Mouse (Mus musculus): Measurements from ENCODE around the gene Fuk. TPM values are rescaled to one million over a fixed set of nuclear protein-coding genes. Genes with fewer than 3 reads are reported as not detected.
"Not testable (repeated sequence)": the region's sequence is repeated elsewhere in the genome, so short reads cannot be mapped to it uniquely, and the experiment has no call there.

The Fuk gene
- polyA plus RNA-seq, 1 experiment from 2014 or later = 9.0 TPM

GRCm38 (mm10) chr8:110911576-110912570 is 9.6 kb upstream of the Fuk start:
- Histone ChIP-seq H3K9me3 (ENCODE audit: control insufficient read depth, low read depth, low read length) (no peaks in the 10 kb centered on the region), H3K9ac (replicated peaks; ENCODE audit: low read depth, low read length) (no peak overlapping the region), H3K27ac (ENCODE audit: low read length) (no peak overlapping the region), H3K4me1 (ENCODE audit: control insufficient read depth, insufficient read depth, low read length) (no peaks in the 10 kb centered on the region), H3K4me2 (replicated peaks; ENCODE audit: low read depth, low read length) (no peak overlapping the region), H3K36me3 (ENCODE audit: control insufficient read depth, insufficient read depth, low read length) (no peaks in the 10 kb centered on the region), H3K4me3 (ENCODE audit: low read depth, low read length) (no peak overlapping the region), H3K27me3 (ENCODE audit: control insufficient read depth, insufficient read depth, low read length) (no peaks in the 10 kb centered on the region)
- no peak for ATAC-seq (ENCODE audit: insufficient number of reproducible peaks, insufficient read depth, low FRiP score, low read depth)
- WGBS = 82% methylated on average over 15 of the region's 15 CpGs

GRCm38 (mm10) chr8:110909850-110910249 is 7.6 kb upstream of the Fuk start:
- H3K4me1 ChIP-seq (ENCODE audit: control insufficient read depth, insufficient read depth, low read length); H3K27ac ChIP-seq (ENCODE audit: low read length); ATAC-seq (ENCODE audit: insufficient number of reproducible peaks, insufficient read depth, low FRiP score, low read depth); H3K36me3 ChIP-seq (ENCODE audit: control insufficient read depth, insufficient read depth, low read length); H3K27me3 ChIP-seq (ENCODE audit: control insufficient read depth, insufficient read depth, low read length); H3K4me2 ChIP-seq (replicated peaks; ENCODE audit: low read depth, low read length); H3K9ac ChIP-seq (replicated peaks; ENCODE audit: low read depth, low read length); H3K9me3 ChIP-seq (ENCODE audit: control insufficient read depth, low read depth, low read length); H3K4me3 ChIP-seq (ENCODE audit: low read depth, low read length): not testable (repeated sequence)

- no peak for ATAC-seq (ENCODE audit: insufficient number of reproducible peaks, insufficient read depth, low FRiP score, low read depth)
- no peaks in the 10 kb centered on the region for H3K4me1 ChIP-seq (ENCODE audit: control insufficient read depth, insufficient read depth, low read length)
- H3K9ac ChIP-seq (replicated peaks; ENCODE audit: low read depth, low read length) = no peak overlapping the region
- no peaks in the 10 kb centered on the region for H3K9me3 ChIP-seq (ENCODE audit: control insufficient read depth, low read depth, low read length)
- H3K27ac ChIP-seq (ENCODE audit: low read length) = no peak overlapping the region
- no peaks in the 10 kb centered on the region for H3K27me3 ChIP-seq (ENCODE audit: control insufficient read depth, insufficient read depth, low read length)
- H3K4me2 ChIP-seq (replicated peaks; ENCODE audit: low read depth, low read length) = no peak overlapping the region
- H3K36me3 ChIP-seq (ENCODE audit: control insufficient read depth, insufficient read depth, low read length) = no peaks in the 10 kb centered on the region
- WGBS = 90% methylated on average over 1 of the region's 1 CpGs
- no peak overlapping the region for H3K4me3 ChIP-seq (ENCODE audit: low read depth, low read length)
Observed at GRCm38 (mm10) chr8:110906682-110907081, 4.4 kb upstream of the Fuk start.

GRCm38 (mm10) chr8:110905404-110905803 is 3.1 kb upstream of the Fuk start:
- Histone ChIP-seq H3K27ac (ENCODE audit: low read length) (no peak overlapping the region), H3K4me3 (ENCODE audit: low read depth, low read length) (no peak overlapping the region), H3K9me3 (ENCODE audit: control insufficient read depth, low read depth, low read length) (no peaks in the 10 kb centered on the region), H3K36me3 (ENCODE audit: control insufficient read depth, insufficient read depth, low read length) (no peaks in the 10 kb centered on the region), H3K4me1 (ENCODE audit: control insufficient read depth, insufficient read depth, low read length) (peaks cover 3% of the 10 kb centered on the region; the same call in 1 of the 2 replicates), H3K4me2 (replicated peaks; ENCODE audit: low read depth, low read length) (no peak overlapping the region), H3K9ac (replicated peaks; ENCODE audit: low read depth, low read length) (no peak overlapping the region), H3K27me3 (ENCODE audit: control insufficient read depth, insufficient read depth, low read length) (no peaks in the 10 kb centered on the region)
- WGBS = 89% methylated on average over 6 of the region's 6 CpGs
- no peak for ATAC-seq (ENCODE audit: insufficient number of reproducible peaks, insufficient read depth, low FRiP score, low read depth)

GRCm38 (mm10) chr8:110902579-110902965 is 284 bp upstream of the Fuk start:
- 65% methylated on average over 2 of the region's 2 CpGs for WGBS
- peaks cover 3% of the 10 kb centered on the region; the same call in 1 of the 2 replicates for H3K4me1 ChIP-seq (ENCODE audit: control insufficient read depth, insufficient read depth, low read length)
- H3K36me3 ChIP-seq (ENCODE audit: control insufficient read depth, insufficient read depth, low read length) = peaks cover 6% of the 10 kb centered on the region; the same call in 1 of the 2 replicates
- no peaks in the 10 kb centered on the region for H3K27me3 ChIP-seq (ENCODE audit: control insufficient read depth, insufficient read depth, low read length)
- peak overlapping the region; percentile 57 for H3K4me2 ChIP-seq (replicated peaks; ENCODE audit: low read depth, low read length)
- no peak overlapping the region for H3K27ac ChIP-seq (ENCODE audit: low read length)
- peak overlapping the region; percentile 67 for H3K4me3 ChIP-seq (ENCODE audit: low read depth, low read length)
- H3K9ac ChIP-seq (replicated peaks; ENCODE audit: low read depth, low read length) = no peak overlapping the region; the same call in 1 of the 2 replicates
- peak; percentile 10; the same call in 1 of the 2 replicates for ATAC-seq (ENCODE audit: insufficient number of reproducible peaks, insufficient read depth, low FRiP score, low read depth)
- H3K9me3 ChIP-seq (ENCODE audit: control insufficient read depth, low read depth, low read length) = no peaks in the 10 kb centered on the region

GRCm38 (mm10) chr8:110901056-110901455 is 1.2 kb downstream of the Fuk start:
- peaks cover 6% of the 10 kb centered on the region; the same call in 1 of the 2 replicates for H3K36me3 ChIP-seq (ENCODE audit: control insufficient read depth, insufficient read depth, low read length)
- no peak for ATAC-seq (ENCODE audit: insufficient number of reproducible peaks, insufficient read depth, low FRiP score, low read depth)
- no peaks in the 10 kb centered on the region for H3K27me3 ChIP-seq (ENCODE audit: control insufficient read depth, insufficient read depth, low read length)
- 61% methylated on average over 3 of the region's 3 CpGs for WGBS
- peaks cover 3% of the 10 kb centered on the region; the same call in 1 of the 2 replicates for H3K4me1 ChIP-seq (ENCODE audit: control insufficient read depth, insufficient read depth, low read length)
- H3K27ac ChIP-seq (ENCODE audit: low read length) = no peak overlapping the region
- 0 out of 2 replicates have a peak overlapping the region, but pooled peaks have one; percentile 57 for H3K4me2 ChIP-seq (replicated peaks; ENCODE audit: low read depth, low read length)
- no peak overlapping the region for H3K4me3 ChIP-seq (ENCODE audit: low read depth, low read length)
- no peaks in the 10 kb centered on the region for H3K9me3 ChIP-seq (ENCODE audit: control insufficient read depth, low read depth, low read length)
- no peak overlapping the region for H3K9ac ChIP-seq (replicated peaks; ENCODE audit: low read depth, low read length)

GRCm38 (mm10) chr8:110897495-110897894 is 4.8 kb downstream of the Fuk start:
- no peak overlapping the region for H3K9ac ChIP-seq (replicated peaks; ENCODE audit: low read depth, low read length)
- no peak overlapping the region for H3K4me3 ChIP-seq (ENCODE audit: low read depth, low read length)
- no peak overlapping the region for H3K4me2 ChIP-seq (replicated peaks; ENCODE audit: low read depth, low read length)
- no peaks in the 10 kb centered on the region for H3K27me3 ChIP-seq (ENCODE audit: control insufficient read depth, insufficient read depth, low read length)
- H3K4me1 ChIP-seq (ENCODE audit: control insufficient read depth, insufficient read depth, low read length) = peaks cover 3% of the 10 kb centered on the region; the same call in 1 of the 2 replicates
- no peaks in the 10 kb centered on the region for H3K9me3 ChIP-seq (ENCODE audit: control insufficient read depth, low read depth, low read length)
- H3K36me3 ChIP-seq (ENCODE audit: control insufficient read depth, insufficient read depth, low read length) = peaks cover 6% of the 10 kb centered on the region; the same call in 1 of the 2 replicates
- 93% methylated on average over 6 of the region's 6 CpGs for WGBS
- ATAC-seq (ENCODE audit: insufficient number of reproducible peaks, insufficient read depth, low FRiP score, low read depth) = no peak
- no peak overlapping the region for H3K27ac ChIP-seq (ENCODE audit: low read length)

GRCm38 (mm10) chr8:110895812-110896211 is 6.5 kb downstream of the Fuk start:
- Histone ChIP-seq H3K9me3 (ENCODE audit: control insufficient read depth, low read depth, low read length) (no peaks in the 10 kb centered on the region), H3K4me3 (ENCODE audit: low read depth, low read length) (no peak overlapping the region), H3K9ac (replicated peaks; ENCODE audit: low read depth, low read length) (no peak overlapping the region), H3K36me3 (ENCODE audit: control insufficient read depth, insufficient read depth, low read length) (peaks cover 6% of the 10 kb centered on the region; the same call in 1 of the 2 replicates), H3K4me2 (replicated peaks; ENCODE audit: low read depth, low read length) (no peak overlapping the region), H3K27ac (ENCODE audit: low read length) (no peak overlapping the region), H3K4me1 (ENCODE audit: control insufficient read depth, insufficient read depth, low read length) (no peaks in the 10 kb centered on the region), H3K27me3 (ENCODE audit: control insufficient read depth, insufficient read depth, low read length) (no peaks in the 10 kb centered on the region)
- no peak for ATAC-seq (ENCODE audit: insufficient number of reproducible peaks, insufficient read depth, low FRiP score, low read depth)
- 91% methylated on average over 13 of the region's 13 CpGs for WGBS
